Mouse (Mus musculus) macrophage (primary cell): ENCODE measurements around the gene Tinagl1. TPM values are rescaled to one million over a fixed set of nuclear protein-coding genes. Genes with fewer than 3 reads are reported as not detected.

Experiments
- H3K27ac ChIP-seq: fragments of 350-480 bp; formaldehyde crosslinking; 2 replicates; pipeline ENCODE4 v1.9.0; 2021
- H3K36me3 ChIP-seq: fragments of 350-480 bp; formaldehyde crosslinking; 2 replicates; pipeline ENCODE4 v1.9.0; 2021; ENCODE audit errors: inconsistent target
- H3K4me3 ChIP-seq: fragments of 350-480 bp; formaldehyde crosslinking; 2 replicates; pipeline ENCODE4 v1.9.0; 2021; ENCODE audit errors: inconsistent target
- H3K79me2 ChIP-seq: fragments of 350-480 bp; formaldehyde crosslinking; 2 replicates; pipeline ENCODE4 v1.9.0; 2021; ENCODE audit errors: inconsistent target
- WGBS: methylation state at CpG from one replicate; pipeline ENCODE4 v1.1.7; 2026; ENCODE audit warnings: inconsistent platforms; ENCODE audit not compliant: missing documents; 5-methylcytosine and 5-hydroxymethylcytosine counted together
- polyA plus RNA-seq: library from polyadenylated mRNA; stranded (reverse); fragments of 250-400 nt; gene quantifications from 3 replicates; pipeline ENCODE4 v1.2.4, GENCODE M21; 2018; ENCODE audit warnings: inconsistent platforms
- total RNA-seq, 78 experiments: library from RNA; depleted of rRNA; stranded (reverse); fragments of 250-400 nt; gene quantifications; 1 replicate in 9 of 78; 2 replicates in 24 of 78; 3 replicates in 43 of 78; 4 replicates in 2 of 78; pipeline ENCODE4 v1.2.4; 2018; ENCODE audit warnings: inconsistent platforms in 56 of 78

Tinagl1 gene
- total RNA-seq (2018; cell fraction: chromatin; rRNA removed): 1 to 10 TPM in 1 of 26 experiments, not detected in 25; 4.1 TPM
- total RNA-seq (2018; cell fraction: cytosol; rRNA removed): under 1 TPM in 6 of 26 experiments, not detected in 20; 0.09 to 0.37 (median 0.12) TPM
- total RNA-seq (2018; cell fraction: nucleus; rRNA removed): 1 to 10 TPM in 1 of 26 experiments, not detected in 25; 1.4 TPM
- 0.28 to 0.41 TPM in 2 of 3 replicates, not detected in the other for polyA plus RNA-seq

GRCm38 (mm10) chr4:130175072-130175711, at the start of gene Tinagl1:
Tinagl1 (minus strand) TSS chr4:130175122.
- WGBS: 8% methylated on average over 14 of the region's 14 CpGs
- Histone ChIP-seq H3K36me3 (no peaks in the 10 kb centered on the region), H3K4me3 (no peak within 1 kb of the TSS), H3K27ac (no peak within 1 kb of the TSS), H3K79me2 (no peaks in the 10 kb centered on the region)

GRCm38 (mm10) chr4:130224071-130224470, 49.1 kb upstream of the Tinagl1 start:
- H3K4me3 ChIP-seq: no peak overlapping the region
- no peaks in the 10 kb centered on the region for H3K79me2 ChIP-seq
- no peaks in the 10 kb centered on the region for H3K36me3 ChIP-seq
- no peak overlapping the region for H3K27ac ChIP-seq

- H3K4me3 ChIP-seq: no peak within 1 kb of the TSS
- H3K36me3 ChIP-seq: no peaks in the 10 kb centered on the region
- no peaks in the 10 kb centered on the region for H3K79me2 ChIP-seq
- H3K27ac ChIP-seq: no peak within 1 kb of the TSS
- 75% methylated on average over 4 of the region's 4 CpGs for WGBS
Measured at GRCm38 (mm10) chr4:130222179-130222578, 47.3 kb upstream of the Tinagl1 start, which contains the start of gene Gm853. Gm853 (minus strand) TSS chr4:130222401.

GRCm38 (mm10) chr4:130220176-130220575, 45.3 kb upstream of the Tinagl1 start:
- Histone ChIP-seq H3K79me2 (no peaks in the 10 kb centered on the region), H3K36me3 (no peaks in the 10 kb centered on the region), H3K4me3 (no peak overlapping the region), H3K27ac (no peak overlapping the region)
- 82% methylated on average over 9 of the region's 9 CpGs for WGBS

GRCm38 (mm10) chr4:130215392-130215791, 40.5 kb upstream of the Tinagl1 start:
- 93% methylated on average over 8 of the region's 8 CpGs for WGBS
- Histone ChIP-seq H3K4me3 (no peak overlapping the region), H3K36me3 (no peaks in the 10 kb centered on the region), H3K27ac (no peak overlapping the region), H3K79me2 (no peaks in the 10 kb centered on the region)

- Histone ChIP-seq H3K79me2 (no peaks in the 10 kb centered on the region), H3K36me3 (no peaks in the 10 kb centered on the region), H3K27ac (no peak overlapping the region), H3K4me3 (no peak overlapping the region)
- WGBS: 84% methylated on average over 10 of the region's 10 CpGs
Measured at GRCm38 (mm10) chr4:130213857-130214256, 38.9 kb upstream of the Tinagl1 start.

GRCm38 (mm10) chr4:130213197-130213596, 38.3 kb upstream of the Tinagl1 start:
- no peaks in the 10 kb centered on the region for H3K36me3 ChIP-seq
- H3K79me2 ChIP-seq: no peaks in the 10 kb centered on the region
- WGBS: 94% methylated on average over 4 of the region's 4 CpGs
- no peak overlapping the region for H3K27ac ChIP-seq
- H3K4me3 ChIP-seq: no peak overlapping the region

- no peaks in the 10 kb centered on the region for H3K79me2 ChIP-seq
- H3K27ac ChIP-seq: no peak overlapping the region
- 61% methylated on average over 7 of the region's 7 CpGs for WGBS
- no peak overlapping the region for H3K4me3 ChIP-seq
- H3K36me3 ChIP-seq: no peaks in the 10 kb centered on the region
Measured at GRCm38 (mm10) chr4:130212421-130212820, 37.5 kb upstream of the Tinagl1 start.

GRCm38 (mm10) chr4:130211870-130212269, 36.9 kb upstream of the Tinagl1 start:
- no peak overlapping the region for H3K27ac ChIP-seq
- no peaks in the 10 kb centered on the region for H3K36me3 ChIP-seq
- no peaks in the 10 kb centered on the region for H3K79me2 ChIP-seq
- H3K4me3 ChIP-seq: no peak overlapping the region
- WGBS: 90% methylated on average over 2 of the region's 2 CpGs

GRCm38 (mm10) chr4:130198694-130199670, 24.1 kb upstream of the Tinagl1 start:
- Histone ChIP-seq H3K27ac (no peak overlapping the region), H3K36me3 (no peaks in the 10 kb centered on the region), H3K79me2 (no peaks in the 10 kb centered on the region), H3K4me3 (no peak overlapping the region)
- WGBS: 18% methylated on average over 35 of the region's 35 CpGs

GRCm38 (mm10) chr4:130196542-130196941, 21.6 kb upstream of the Tinagl1 start:
- WGBS: 19% methylated on average over 7 of the region's 8 CpGs
- Histone ChIP-seq H3K36me3 (no peaks in the 10 kb centered on the region), H3K79me2 (no peaks in the 10 kb centered on the region), H3K4me3 (no peak overlapping the region), H3K27ac (no peak overlapping the region)

- H3K4me3 ChIP-seq: no peak overlapping the region
- no peak overlapping the region for H3K27ac ChIP-seq
- H3K79me2 ChIP-seq: no peaks in the 10 kb centered on the region
- no peaks in the 10 kb centered on the region for H3K36me3 ChIP-seq
- 85% methylated on average over 13 of the region's 13 CpGs for WGBS
Measured at GRCm38 (mm10) chr4:130195924-130196323, 21.0 kb upstream of the Tinagl1 start.

GRCm38 (mm10) chr4:130192266-130192665, 17.3 kb upstream of the Tinagl1 start:
- no peaks in the 10 kb centered on the region for H3K79me2 ChIP-seq
- H3K27ac ChIP-seq: no peak overlapping the region
- no peaks in the 10 kb centered on the region for H3K36me3 ChIP-seq
- WGBS: 11% methylated on average over 9 of the region's 9 CpGs
- no peak overlapping the region for H3K4me3 ChIP-seq

GRCm38 (mm10) chr4:130189606-130190005, 14.7 kb upstream of the Tinagl1 start:
- H3K79me2 ChIP-seq: no peaks in the 10 kb centered on the region
- no peaks in the 10 kb centered on the region for H3K36me3 ChIP-seq
- 68% methylated on average over 7 of the region's 7 CpGs for WGBS
- H3K27ac ChIP-seq: no peak overlapping the region
- no peak overlapping the region for H3K4me3 ChIP-seq
